9 mouse cellular contexts compared by ENCODE assay signal in the genomic region with DNA sequence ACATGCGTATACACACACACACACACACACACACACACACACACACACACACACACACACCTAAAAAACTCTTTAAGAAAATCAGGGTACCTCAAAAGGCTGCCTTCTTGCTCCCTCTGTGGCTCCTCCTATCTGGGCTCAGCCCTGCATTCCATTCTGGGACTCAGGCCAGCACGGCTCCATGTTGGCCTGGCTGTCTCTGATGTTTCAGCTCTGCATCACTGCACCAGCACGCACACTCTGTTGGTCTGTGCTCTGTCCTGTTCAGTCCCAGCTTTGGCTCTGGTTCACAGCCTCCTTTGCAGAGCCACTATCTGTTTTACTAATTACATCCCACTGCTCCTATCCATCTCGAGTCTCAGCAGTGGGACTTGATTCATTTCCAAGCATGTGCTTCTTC.
DNase-seq lines count a peak whose midpoint lies in the region; ATAC-seq and TF ChIP-seq lines count a peak whose summit lies in the region.
"Had no signal": no experiment of that assay in that cellular context is flagged by ENCODE, and none has a peak within 500 bp of the region (broad histone marks: within the 10 kb centered on the region; RNA-seq: fewer than 3 reads in every experiment).

No protein-coding gene starts in this region.

- H3K36me3 ChIP-seq in embryonic facial prominence, embryonic 13.5 days: no peaks in the 10 kb centered on the region
- H3K36me3 ChIP-seq in embryonic facial prominence, embryonic 10.5 days (replicated peaks): no peaks in the 10 kb centered on the region
- no peaks in the 10 kb centered on the region for H3K36me3 ChIP-seq in hindbrain, postnatal 0 days (ENCODE audit: insufficient read depth, low read length)
- no peaks in the 10 kb centered on the region for H3K36me3 ChIP-seq in midbrain, embryonic 15.5 days (replicated peaks)
- H3K36me3 ChIP-seq: embryonic facial prominence, embryonic 12.5 days had no signal

- H3K9me3 ChIP-seq in embryonic facial prominence, embryonic 13.5 days: no peaks in the 10 kb centered on the region
- H3K9me3 ChIP-seq in embryonic facial prominence, embryonic 10.5 days: no peaks in the 10 kb centered on the region
- H3K9me3 ChIP-seq in hindbrain, postnatal 0 days (ENCODE audit: low read length): no peaks in the 10 kb centered on the region
- no peaks in the 10 kb centered on the region for H3K9me3 ChIP-seq in midbrain, embryonic 15.5 days
- H3K9me3 ChIP-seq: embryonic facial prominence, embryonic 12.5 days had no signal

- no peaks in the 10 kb centered on the region for H3K27me3 ChIP-seq in embryonic facial prominence, embryonic 13.5 days
- H3K27me3 ChIP-seq in embryonic facial prominence, embryonic 10.5 days (replicated peaks; ENCODE audit: low read depth, poor library complexity, severe bottlenecking): no peaks in the 10 kb centered on the region
- H3K27me3 ChIP-seq in hindbrain, postnatal 0 days (ENCODE audit: insufficient read depth, low read length): no peaks in the 10 kb centered on the region
- no peaks in the 10 kb centered on the region; the same call in 1 of the 2 replicates for H3K27me3 ChIP-seq in midbrain, embryonic 15.5 days (replicated peaks)
- H3K27me3 ChIP-seq: embryonic facial prominence, embryonic 12.5 days had no signal

- H3K27ac ChIP-seq in embryonic facial prominence, embryonic 13.5 days: no peak overlapping the region
- H3K27ac ChIP-seq in embryonic facial prominence, embryonic 10.5 days (replicated peaks): no peak overlapping the region
- no peak overlapping the region for H3K27ac ChIP-seq in hindbrain, postnatal 0 days
- no peak overlapping the region for H3K27ac ChIP-seq in midbrain, embryonic 15.5 days
- H3K27ac ChIP-seq: embryonic facial prominence, embryonic 12.5 days had no signal

- intact Hi-C loops in left cerebral cortex, postnatal 25 days (cut with DNase I): no loop called here

- H3K9ac ChIP-seq in embryonic facial prominence, embryonic 13.5 days: no peak overlapping the region
- no peak overlapping the region for H3K9ac ChIP-seq in hindbrain, postnatal 0 days (replicated peaks; ENCODE audit: low read length)
- no peak overlapping the region for H3K9ac ChIP-seq in midbrain, embryonic 15.5 days
- H3K9ac ChIP-seq: embryonic facial prominence, embryonic 12.5 days had no signal

- 57% methylated on average over 4 of the region's 4 CpGs for WGBS in embryonic facial prominence, embryonic 13.5 days
- 82% methylated on average over 4 of the region's 4 CpGs for WGBS in embryonic facial prominence, embryonic 10.5 days
- 39% methylated on average over 4 of the region's 4 CpGs for WGBS in hindbrain, postnatal 0 days
- 51% methylated on average over 4 of the region's 4 CpGs for WGBS in midbrain, embryonic 15.5 days

- no peak overlapping the region for H3K4me2 ChIP-seq in embryonic facial prominence, embryonic 13.5 days
- H3K4me2 ChIP-seq in hindbrain, postnatal 0 days (ENCODE audit: low read depth, low read length): no peak overlapping the region
- no peak overlapping the region for H3K4me2 ChIP-seq in midbrain, embryonic 15.5 days
- H3K4me2 ChIP-seq: embryonic facial prominence, embryonic 12.5 days had no signal

- H3K4me3 ChIP-seq in embryonic facial prominence, embryonic 13.5 days: no peak overlapping the region
- H3K4me3 ChIP-seq in embryonic facial prominence, embryonic 10.5 days: no peak overlapping the region
- no peak overlapping the region for H3K4me3 ChIP-seq in hindbrain, postnatal 0 days (ENCODE audit: low read length)
- H3K4me3 ChIP-seq in midbrain, embryonic 15.5 days: no peak overlapping the region
- H3K4me3 ChIP-seq: embryonic facial prominence, embryonic 12.5 days had no signal

- ATAC-seq in embryonic facial prominence, embryonic 13.5 days (ENCODE audit: insufficient number of reproducible peaks, insufficient read depth, low FRiP score, low TSS enrichment, low read depth): peak; percentile 56; the same call in 1 of the 2 replicates
- peak; percentile 94 for ATAC-seq in hindbrain, postnatal 0 days
- ATAC-seq in midbrain, embryonic 15.5 days (replicated peaks): peak; percentile 63; the same call in 1 of the 2 replicates

- 0 out of 2 replicates have a peak, but pooled peaks cover 3% of the 10 kb centered on the region for H3K4me1 ChIP-seq in embryonic facial prominence, embryonic 13.5 days
- no peaks in the 10 kb centered on the region for H3K4me1 ChIP-seq in embryonic facial prominence, embryonic 10.5 days
- H3K4me1 ChIP-seq in hindbrain, postnatal 0 days (ENCODE audit: insufficient read depth, low read length): no peaks in the 10 kb centered on the region
- no peaks in the 10 kb centered on the region for H3K4me1 ChIP-seq in midbrain, embryonic 15.5 days
- H3K4me1 ChIP-seq: embryonic facial prominence, embryonic 12.5 days had no signal

- DNase-seq in embryonic facial prominence, embryonic 10.5 days (ENCODE audit: low spot score): no peak
- DNase-seq in right cerebral cortex, postnatal 14 days: peak; percentile 32
- DNase-seq in right cerebral cortex, adult 2 months (ENCODE audit: low spot score in 2 of 2): no peak
- DNase-seq in hindbrain, postnatal 0 days (ENCODE audit: low spot score): peak; percentile 89
- no peak for DNase-seq in left cerebral cortex, postnatal 25 days (ENCODE audit: low spot score in 2 of 2)
- DNase-seq in layer of hippocampus, postnatal 14 days (ENCODE audit: low spot score in 2 of 2): no peak

- no peak for TF ChIP-seq CTCF in hindbrain, postnatal 0 days (IDR thresholded peaks at IDR 0.05; ENCODE audit: low read depth)

Comparison
In these comparisons a context has a peak if more than half of its experiments do, and no peak if none do; other contexts are left out.
1. DNase-seq: peak in right cerebral cortex, postnatal 14 days (single experiment) and hindbrain, postnatal 0 days (single experiment); none in embryonic facial prominence, embryonic 10.5 days (single experiment), right cerebral cortex, adult 2 months (0 of 2), left cerebral cortex, postnatal 25 days (0 of 2) and layer of hippocampus, postnatal 14 days (0 of 2).
2. Peak in every context shown above with its lines, with median percentiles within 50 percentile points of each other: ATAC-seq.